Mouse (Mus musculus): ENCODE measurements around the gene Cldn22.

GRCm38 (mm10) chr8:47804262-47804661 lies 20.0 kb upstream of the Cldn22 start:
- TF ChIP-seq CTCF (IDR thresholded peaks at IDR 0.05) (no peak), EP300 (IDR thresholded peaks at IDR 0.05) (no peak)

All from lung, postnatal 0 days (tissue).